In genomic region chr15:84598911-84599310, GRCm38 (mm10) we compare ENCODE assay signal across 23 mouse cellular contexts. TPM values are rescaled to one million over a fixed set of nuclear protein-coding genes. Genes with fewer than 3 reads are reported as not detected.
DNase-seq lines count a peak whose midpoint lies in the region; ATAC-seq and TF ChIP-seq lines count a peak whose summit lies in the region.
"Had no signal": no experiment of that assay in that cellular context is flagged by ENCODE, and none has a peak within 500 bp of the region (broad histone marks: within the 10 kb centered on the region; RNA-seq: fewer than 3 reads in every experiment).

No protein-coding gene starts in this region.

- H3K4me2 ChIP-seq in stomach, embryonic 15.5 days, result no peak overlapping the region
- no peak overlapping the region for H3K4me2 ChIP-seq in stomach, postnatal 0 days (replicated peaks; ENCODE audit: low read depth)

- no peak overlapping the region for H3K27ac ChIP-seq in stomach, embryonic 15.5 days
- no peak overlapping the region for H3K27ac ChIP-seq in stomach, postnatal 0 days (replicated peaks)

- 91% methylated on average over 2 of the region's 2 CpGs for WGBS in stomach, embryonic 15.5 days
- 90% methylated on average over 2 of the region's 2 CpGs for WGBS in stomach, postnatal 0 days

- no peak for TF ChIP-seq CTCF in stomach, postnatal 0 days (IDR thresholded peaks at IDR 0.05; ENCODE audit: low read depth)

- no peak overlapping the region for H3K9ac ChIP-seq in stomach, embryonic 15.5 days
- no peak overlapping the region for H3K9ac ChIP-seq in stomach, postnatal 0 days (ENCODE audit: low read length)

- TF ChIP-seq EP300 in stomach, postnatal 0 days (optimal IDR thresholded peaks at IDR 0.05), result no peak

- no peaks in the 10 kb centered on the region for H3K9me3 ChIP-seq in stomach, embryonic 15.5 days
- H3K9me3 ChIP-seq in stomach, postnatal 0 days (ENCODE audit: control insufficient read depth, low read length), result no peaks in the 10 kb centered on the region

- DNase-seq in stomach, postnatal 0 days (ENCODE audit: low spot score), result no peak
- DNase-seq in A20 (ENCODE audit: low read depth, low spot score) (peak; percentile 74), adipocyte (ENCODE audit: low spot score) (no peak)
- peak; percentile 75 for DNase-seq in splenic B cell, adult 2 months (ENCODE audit: low read depth, low spot score)
- DNase-seq in right cerebral cortex, postnatal 25 days, result no peak
- DNase-seq in kidney, postnatal 10 days, result no peak
- DNase-seq: adrenal gland, adult 2 months; adrenal gland, adult 8-10 months; adrenal gland, postnatal 10 days; adrenal gland, postnatal 14 days; adrenal gland, postnatal 25 days; adrenal gland, postnatal 36 days; cerebellum, adult 11 months; cerebellum, adult 11-12 months; cerebellum, adult 18-20 months; cerebellum, adult 2 months had no signal

- no peaks in the 10 kb centered on the region for H3K27me3 ChIP-seq in stomach, embryonic 15.5 days (replicated peaks)
- no peaks in the 10 kb centered on the region for H3K27me3 ChIP-seq in stomach, postnatal 0 days (ENCODE audit: control insufficient read depth, insufficient read depth, low read length)
- no peaks in the 10 kb centered on the region for H3K27me3 ChIP-seq in splenic B cell, adult 2 months (ENCODE audit: control insufficient read depth, insufficient read depth, low read length, poor library complexity, severe bottlenecking)

- H3K4me3 ChIP-seq in stomach, embryonic 15.5 days (replicated peaks), result no peak overlapping the region
- H3K4me3 ChIP-seq in stomach, postnatal 0 days (ENCODE audit: low read depth, low read length), result no peak overlapping the region

- ATAC-seq in stomach, embryonic 15.5 days (ENCODE audit: insufficient read depth, low FRiP score, low read depth), result peak; percentile 45; the same call in 1 of the 2 replicates
- no peak for ATAC-seq in stomach, postnatal 0 days (ENCODE audit: low FRiP score, low TSS enrichment)
- ATAC-seq in neutrophil, adult 5-6 weeks (ENCODE audit: extremely low read depth, insufficient number of reproducible peaks, low FRiP score, poor library complexity, severe bottlenecking), result peak; percentile 39; the same call in 1 of the 2 replicates
- ATAC-seq: activated CD4-positive, CD25-positive, alpha-beta regulatory T cell, adult 4 months; CD4-positive, CD25-positive, alpha-beta regulatory T cell, adult 4 months; Patski had no signal

- no peaks in the 10 kb centered on the region for H3K36me3 ChIP-seq in stomach, embryonic 15.5 days
- H3K36me3 ChIP-seq in stomach, postnatal 0 days (ENCODE audit: control insufficient read depth, insufficient read depth, low read length), result no peaks in the 10 kb centered on the region
- H3K36me3 ChIP-seq in splenic B cell, adult 2 months (ENCODE audit: control insufficient read depth, insufficient read depth, low read length, poor library complexity, severe bottlenecking), result no peaks in the 10 kb centered on the region
- H3K36me3 ChIP-seq: G1E had no signal

- no peaks in the 10 kb centered on the region for H3K4me1 ChIP-seq in stomach, embryonic 15.5 days
- no peaks in the 10 kb centered on the region for H3K4me1 ChIP-seq in stomach, postnatal 0 days (replicated peaks; ENCODE audit: control insufficient read depth, insufficient read depth)

RNA-seq across cellular contexts. Expression of gene Rtl6, which starts 41.3 kb away (rescaled TPM):
- polyA plus RNA-seq in stomach, embryonic 15.5 days (2015; fragmentation: Nextera tagmentation; extraction: Ambion mirVana), result 11.3 and 12.4 TPM in 2 replicates
- 3.5 and 3.8 TPM in 2 replicates for polyA plus RNA-seq in stomach, postnatal 0 days (2015; fragmentation: Nextera tagmentation; extraction: Ambion mirVana)
- total RNA-seq in neutrophil, adult 5-6 weeks (2017), result 6.4 and 6.6 TPM in 2 replicates
- total RNA-seq: MEL had no signal
- polyA plus RNA-seq: G1E had no signal

Comparison
In these comparisons a context has a peak if more than half of its experiments do, and no peak if none do; other contexts are left out.
1. DNase-seq: peak in A20 (single experiment) and splenic B cell, adult 2 months (single experiment); none in stomach, postnatal 0 days (single experiment), adipocyte (single experiment), right cerebral cortex, postnatal 25 days (single experiment) and kidney, postnatal 10 days (single experiment).